Mouse (Mus musculus): Measurements from ENCODE around the gene Tut1. TPM values are rescaled to one million over a fixed set of nuclear protein-coding genes. Genes with fewer than 3 reads are reported as not detected.

The Tut1 gene
- polyA plus RNA-seq, 1 experiment from 2014 or later, result 26.2 TPM

DNA sequence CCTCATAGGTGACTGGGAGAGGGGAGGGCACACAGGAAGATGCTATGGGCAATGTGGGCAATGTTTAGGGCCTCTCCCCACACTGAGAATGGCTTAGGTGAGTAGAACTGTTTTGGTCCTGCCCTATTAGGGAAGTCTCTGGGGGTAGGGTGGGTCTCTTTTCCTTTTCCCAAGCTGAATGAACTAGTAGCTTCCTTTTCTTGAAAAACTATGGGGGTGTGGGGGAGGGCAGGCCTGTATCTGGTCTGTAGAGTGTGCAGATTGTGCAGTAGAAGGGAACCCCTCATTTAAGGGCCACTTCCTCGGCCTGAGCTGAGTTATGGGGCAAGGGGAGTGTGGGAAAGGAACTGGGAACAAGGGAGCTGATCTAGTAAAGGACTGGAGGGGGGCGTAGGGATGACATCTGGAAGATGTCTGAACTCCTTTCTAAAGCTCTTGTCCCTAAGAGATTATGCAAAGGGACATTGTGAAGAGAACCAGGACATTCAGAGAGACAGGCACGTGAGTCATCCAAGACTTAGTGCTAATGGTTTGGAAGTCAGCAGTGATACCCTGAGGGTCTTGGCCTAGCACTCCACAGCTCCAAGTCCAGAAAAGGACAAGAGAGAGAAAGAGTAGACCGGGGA lies 37.7 kb downstream of the Tut1 start:
- no peaks in the 10 kb centered on the region for H3K36me3 ChIP-seq (ENCODE audit: control insufficient read depth, insufficient read depth, low read length)
- H3K4me2 ChIP-seq (ENCODE audit: low read length), result no peak overlapping the region; the same call in none of the 2 replicates
- peaks cover 16% of the 10 kb centered on the region for H3K4me1 ChIP-seq (ENCODE audit: control insufficient read depth, insufficient read depth, low read length)
- peaks cover 13% of the 10 kb centered on the region for H3K27me3 ChIP-seq (ENCODE audit: control insufficient read depth, insufficient read depth, low read depth, low read length)
- ATAC-seq, result no peak
- H3K9me3 ChIP-seq (replicated peaks; ENCODE audit: control insufficient read depth, low read length, poor library complexity, severe bottlenecking), result no peaks in the 10 kb centered on the region
- 74% methylated on average over 4 of the region's 4 CpGs for WGBS
- no peak overlapping the region for H3K9ac ChIP-seq (ENCODE audit: low read depth, low read length)
- H3K4me3 ChIP-seq (ENCODE audit: low read depth, low read length), result no peak overlapping the region
- no peak overlapping the region for H3K27ac ChIP-seq (ENCODE audit: low read length)

DNA sequence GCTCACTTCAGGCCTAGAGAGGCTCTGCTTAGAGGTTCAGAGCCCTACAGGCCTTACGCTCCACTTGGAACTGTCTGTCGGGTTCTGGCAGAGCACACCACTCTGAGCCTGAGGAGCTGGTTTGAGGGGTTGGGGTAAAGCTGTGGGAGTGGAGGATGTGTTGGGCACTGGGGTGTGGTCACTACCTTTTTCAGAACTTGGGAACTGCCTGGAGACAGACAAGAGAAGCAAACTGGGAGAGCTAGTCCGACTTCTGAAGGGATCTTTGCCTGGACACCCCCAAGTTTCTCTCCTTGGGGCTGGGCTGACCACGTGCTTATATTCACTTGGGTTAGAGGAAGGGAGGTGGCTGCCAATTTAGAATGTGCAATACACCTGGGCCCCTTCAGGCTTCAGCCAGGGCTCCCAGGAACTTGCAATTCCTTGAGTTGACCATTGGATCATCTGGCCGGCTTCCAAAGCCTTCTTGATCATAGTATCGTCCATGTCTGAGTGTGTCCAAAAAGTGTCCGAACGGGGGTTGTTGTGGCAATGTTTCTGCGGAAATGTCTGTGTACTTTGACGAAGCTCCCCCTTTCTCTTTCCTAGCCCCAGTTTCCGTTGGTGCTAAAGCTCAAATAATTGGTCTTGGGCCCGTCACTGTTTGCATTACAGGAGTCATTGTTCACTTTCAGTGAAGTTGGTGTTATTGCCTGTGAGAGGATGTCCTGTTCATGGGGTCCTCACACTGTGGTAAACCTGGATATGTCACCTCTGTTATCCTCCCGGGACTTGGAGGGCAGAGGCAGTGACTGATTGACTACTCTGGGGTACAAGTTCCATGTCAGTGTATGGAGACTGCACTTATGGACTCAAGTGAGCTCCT lies 38.5 kb downstream of the Tut1 start:
- ATAC-seq, result no peak
- no peaks in the 10 kb centered on the region for H3K36me3 ChIP-seq (ENCODE audit: control insufficient read depth, insufficient read depth, low read length)
- H3K4me3 ChIP-seq (ENCODE audit: low read depth, low read length), result no peak overlapping the region
- WGBS, result 87% methylated on average over 13 of the region's 13 CpGs
- H3K4me1 ChIP-seq (ENCODE audit: control insufficient read depth, insufficient read depth, low read length), result peaks cover 16% of the 10 kb centered on the region
- peak overlapping the region; percentile 40; the same call in 1 of the 2 replicates for H3K27ac ChIP-seq (ENCODE audit: low read length)
- no peaks in the 10 kb centered on the region for H3K9me3 ChIP-seq (replicated peaks; ENCODE audit: control insufficient read depth, low read length, poor library complexity, severe bottlenecking)
- no peak overlapping the region for H3K9ac ChIP-seq (ENCODE audit: low read depth, low read length)
- H3K27me3 ChIP-seq (ENCODE audit: control insufficient read depth, insufficient read depth, low read depth, low read length), result peaks cover 13% of the 10 kb centered on the region
- H3K4me2 ChIP-seq (ENCODE audit: low read length), result no peak overlapping the region

DNA sequence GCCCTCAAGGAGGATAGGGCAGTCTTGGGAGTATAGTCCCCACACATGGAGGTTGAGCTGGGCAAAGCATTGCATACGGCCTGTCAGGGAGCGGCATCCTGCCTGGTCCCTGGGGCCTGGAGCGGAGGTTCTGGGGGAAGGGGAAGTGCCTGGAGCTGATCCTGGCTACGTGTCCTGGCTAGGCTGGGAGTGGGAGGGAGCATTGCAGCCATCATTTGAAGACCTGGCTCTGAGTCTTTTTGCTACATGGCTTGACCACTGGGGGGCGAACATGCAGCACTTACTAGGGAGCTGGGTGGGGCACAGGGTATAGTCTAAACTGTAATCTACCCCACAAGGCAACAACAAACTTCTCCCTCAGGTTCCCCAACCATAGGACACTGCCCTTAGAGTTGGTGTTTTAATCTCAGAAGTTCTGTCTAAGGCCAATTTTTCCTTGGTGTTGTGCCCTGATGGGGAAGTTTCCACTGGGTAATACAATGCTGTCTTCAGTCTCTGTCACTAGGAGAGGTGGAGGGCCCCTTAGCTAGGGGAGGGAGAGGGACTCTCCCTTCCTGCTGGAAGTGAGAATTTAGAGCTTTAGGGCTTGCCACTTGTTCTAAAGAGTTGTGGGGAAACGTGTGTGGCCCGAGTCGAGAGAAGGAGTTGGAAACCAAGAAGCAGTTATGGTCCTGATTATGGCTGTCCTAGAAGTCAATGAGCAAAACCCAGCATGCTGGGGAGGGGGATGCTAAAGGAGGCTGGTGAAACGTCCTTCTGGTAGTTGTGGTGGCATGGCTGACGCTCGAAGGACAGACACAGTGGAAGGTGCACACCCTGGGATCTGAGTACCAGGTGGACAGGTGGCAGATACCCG lies 39.4 kb downstream of the Tut1 start:
- H3K4me3 ChIP-seq (ENCODE audit: low read depth, low read length), result no peak overlapping the region
- H3K9ac ChIP-seq (ENCODE audit: low read depth, low read length), result no peak overlapping the region
- WGBS, result 39% methylated on average over 12 of the region's 12 CpGs
- H3K9me3 ChIP-seq (replicated peaks; ENCODE audit: control insufficient read depth, low read length, poor library complexity, severe bottlenecking), result no peaks in the 10 kb centered on the region
- no peaks in the 10 kb centered on the region for H3K36me3 ChIP-seq (ENCODE audit: control insufficient read depth, insufficient read depth, low read length)
- H3K27ac ChIP-seq (ENCODE audit: low read length), result peak overlapping the region; percentile 40; the same call in 1 of the 2 replicates
- H3K4me1 ChIP-seq (ENCODE audit: control insufficient read depth, insufficient read depth, low read length), result peaks cover 16% of the 10 kb centered on the region
- peaks cover 13% of the 10 kb centered on the region for H3K27me3 ChIP-seq (ENCODE audit: control insufficient read depth, insufficient read depth, low read depth, low read length)
- H3K4me2 ChIP-seq (ENCODE audit: low read length), result no peak overlapping the region
- no peak for ATAC-seq

DNA sequence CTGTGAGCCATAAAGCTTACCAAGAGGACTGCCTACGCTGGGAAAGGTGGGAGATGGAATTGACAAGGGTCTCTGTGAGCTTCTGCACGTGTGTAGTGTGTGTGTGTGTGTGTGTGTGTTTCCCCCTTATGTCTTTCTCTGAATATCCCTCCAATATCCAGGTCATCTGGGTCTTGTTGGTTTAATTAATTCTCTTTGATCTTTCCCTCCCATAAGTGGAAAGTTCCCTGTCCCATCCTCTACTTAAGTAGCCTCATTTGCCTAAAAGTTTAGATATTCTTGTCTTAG lies 39.9 kb downstream of the Tut1 start:
- H3K4me1 ChIP-seq (ENCODE audit: control insufficient read depth, insufficient read depth, low read length), result peaks cover 16% of the 10 kb centered on the region
- H3K27ac ChIP-seq (ENCODE audit: low read length), result no peak overlapping the region
- H3K9ac ChIP-seq (ENCODE audit: low read depth, low read length), result no peak overlapping the region
- H3K4me3 ChIP-seq (ENCODE audit: low read depth, low read length), result no peak overlapping the region
- H3K27me3 ChIP-seq (ENCODE audit: control insufficient read depth, insufficient read depth, low read depth, low read length), result peaks cover 13% of the 10 kb centered on the region
- no peak overlapping the region for H3K4me2 ChIP-seq (ENCODE audit: low read length)
- ATAC-seq, result no peak
- no peaks in the 10 kb centered on the region for H3K9me3 ChIP-seq (replicated peaks; ENCODE audit: control insufficient read depth, low read length, poor library complexity, severe bottlenecking)
- H3K36me3 ChIP-seq (ENCODE audit: control insufficient read depth, insufficient read depth, low read length), result no peaks in the 10 kb centered on the region
- WGBS, result 48% methylated on average over 2 of the region's 2 CpGs

DNA sequence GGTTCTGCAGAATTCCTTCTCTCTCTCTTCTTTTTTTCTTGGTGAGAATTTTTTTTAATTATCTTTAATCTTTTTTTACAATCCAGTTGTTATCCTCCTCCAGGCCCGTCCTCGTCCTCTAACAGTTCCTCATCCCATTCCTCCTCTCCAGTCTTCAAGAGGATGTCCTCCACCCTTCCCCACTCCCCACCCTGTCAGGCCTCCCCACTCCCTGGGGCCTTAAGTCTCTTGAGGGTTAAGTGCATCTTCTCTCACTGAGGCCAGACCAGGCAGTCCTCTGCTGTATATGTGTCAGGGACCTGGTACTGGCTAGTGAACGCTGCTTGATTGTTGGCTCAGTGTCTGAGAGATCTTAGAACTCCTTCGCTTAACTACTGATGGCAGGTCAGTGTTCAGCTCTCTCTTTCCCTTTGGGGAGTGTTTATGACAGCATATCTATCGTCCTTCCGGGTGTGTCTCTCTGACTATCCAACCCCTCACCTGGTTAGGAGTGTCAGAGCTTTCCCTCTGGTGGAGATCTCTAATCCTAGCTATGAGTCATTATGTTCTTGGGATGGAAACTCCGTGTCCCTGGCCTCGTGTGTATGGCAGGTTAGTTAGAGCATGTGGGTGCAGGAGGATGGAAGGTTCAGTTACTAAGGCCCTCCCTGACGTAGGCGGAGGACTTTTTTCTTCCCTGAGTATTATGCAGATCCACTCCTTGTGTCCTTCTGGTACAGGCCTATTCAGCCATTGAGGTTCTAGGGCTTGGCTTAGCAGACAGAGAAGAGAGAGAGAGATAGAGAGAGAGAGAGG lies 41.4 kb downstream of the Tut1 start:
- 82% methylated on average over 10 of the region's 10 CpGs for WGBS
- H3K4me1 ChIP-seq (ENCODE audit: control insufficient read depth, insufficient read depth, low read length), result peaks cover 5% of the 10 kb centered on the region

GRCm38 (mm10) chr19:8996601-8997000 lies 43.0 kb downstream of the Tut1 start:
- no peaks in the 10 kb centered on the region for H3K36me3 ChIP-seq (ENCODE audit: control insufficient read depth, insufficient read depth, low read length)
- no peak overlapping the region for H3K9ac ChIP-seq (ENCODE audit: low read depth, low read length)
- H3K4me3 ChIP-seq (ENCODE audit: low read depth, low read length), result no peak overlapping the region
- H3K4me1 ChIP-seq (ENCODE audit: control insufficient read depth, insufficient read depth, low read length), result no peaks in the 10 kb centered on the region
- H3K4me2 ChIP-seq (ENCODE audit: low read length), result no peak overlapping the region
- ATAC-seq, result no peak
- H3K27ac ChIP-seq (ENCODE audit: low read length), result no peak overlapping the region
- H3K27me3 ChIP-seq (ENCODE audit: control insufficient read depth, insufficient read depth, low read depth, low read length), result no peaks in the 10 kb centered on the region
- H3K9me3 ChIP-seq (replicated peaks; ENCODE audit: control insufficient read depth, low read length, poor library complexity, severe bottlenecking), result no peaks in the 10 kb centered on the region
- 92% methylated on average over 6 of the region's 6 CpGs for WGBS

More for the DNA sequence above, 41.4 kb downstream of the Tut1 start:
- no peaks in the 10 kb centered on the region for H3K36me3 ChIP-seq (ENCODE audit: control insufficient read depth, insufficient read depth, low read length)
- no peak overlapping the region for H3K27ac ChIP-seq (ENCODE audit: low read length)
- no peaks in the 10 kb centered on the region for H3K9me3 ChIP-seq (replicated peaks; ENCODE audit: control insufficient read depth, low read length, poor library complexity, severe bottlenecking)
- H3K4me2 ChIP-seq (ENCODE audit: low read length), result no peak overlapping the region
- no peak overlapping the region for H3K4me3 ChIP-seq (ENCODE audit: low read depth, low read length)
- H3K9ac ChIP-seq (ENCODE audit: low read depth, low read length), result no peak overlapping the region
- no peak for ATAC-seq
- H3K27me3 ChIP-seq (ENCODE audit: control insufficient read depth, insufficient read depth, low read depth, low read length), result peaks cover under 1% of the 10 kb centered on the region; the same call in 1 of the 2 replicates

- WGBS, result 71% methylated on average over 4 of the region's 4 CpGs
- 0 out of 2 replicates have a peak, but pooled peaks have one; percentile 36 for ATAC-seq
Measured at GRCm38 (mm10) chr19:8997546-8997945, 43.9 kb downstream of the Tut1 start.

DNA sequence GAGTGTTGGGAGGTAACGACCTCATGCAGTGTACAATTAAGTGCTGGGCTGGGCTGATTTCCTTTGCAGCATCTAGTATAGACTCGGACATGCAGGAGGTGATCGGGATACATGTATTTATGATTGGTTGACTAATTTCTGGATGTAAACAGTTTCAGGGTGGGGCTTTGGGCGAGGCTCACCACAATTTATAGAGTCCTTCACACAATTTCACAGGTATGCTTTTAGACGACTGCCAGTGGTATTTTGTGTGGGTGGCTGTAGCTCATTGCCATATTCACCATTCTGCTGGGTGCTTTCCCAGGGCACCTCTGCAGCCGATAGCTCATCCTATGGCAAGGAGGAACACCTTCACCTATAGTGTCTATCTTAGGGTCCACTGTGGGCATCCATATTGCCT lies 44.9 kb downstream of the Tut1 start:
- ATAC-seq, result no peak
- Histone ChIP-seq H3K27ac (ENCODE audit: low read length) (no peak overlapping the region), H3K27me3 (ENCODE audit: control insufficient read depth, insufficient read depth, low read depth, low read length) (no peaks in the 10 kb centered on the region), H3K36me3 (ENCODE audit: control insufficient read depth, insufficient read depth, low read length) (peaks cover 3% of the 10 kb centered on the region; the same call in 1 of the 2 replicates), H3K4me1 (ENCODE audit: control insufficient read depth, insufficient read depth, low read length) (no peaks in the 10 kb centered on the region), H3K4me3 (ENCODE audit: low read depth, low read length) (no peak overlapping the region), H3K9me3 (replicated peaks; ENCODE audit: control insufficient read depth, low read length, poor library complexity, severe bottlenecking) (no peaks in the 10 kb centered on the region), H3K4me2 (ENCODE audit: low read length) (no peak overlapping the region), H3K9ac (ENCODE audit: low read depth, low read length) (no peak overlapping the region)
- WGBS, result 91% methylated on average over 6 of the region's 6 CpGs

More at GRCm38 (mm10) chr19:8997546-8997945, 43.9 kb downstream of the Tut1 start:
- Histone ChIP-seq H3K36me3 (ENCODE audit: control insufficient read depth, insufficient read depth, low read length) (peaks cover 3% of the 10 kb centered on the region; the same call in 1 of the 2 replicates), H3K4me3 (ENCODE audit: low read depth, low read length) (no peak overlapping the region), H3K27ac (ENCODE audit: low read length) (no peak overlapping the region), H3K4me1 (ENCODE audit: control insufficient read depth, insufficient read depth, low read length) (no peaks in the 10 kb centered on the region), H3K27me3 (ENCODE audit: control insufficient read depth, insufficient read depth, low read depth, low read length) (no peaks in the 10 kb centered on the region), H3K9me3 (replicated peaks; ENCODE audit: control insufficient read depth, low read length, poor library complexity, severe bottlenecking) (no peaks in the 10 kb centered on the region), H3K4me2 (ENCODE audit: low read length) (no peak overlapping the region), H3K9ac (ENCODE audit: low read depth, low read length) (no peak overlapping the region)
